Mouse (Mus musculus): Measurements from ENCODE around the gene Abi3bp.

DNA sequence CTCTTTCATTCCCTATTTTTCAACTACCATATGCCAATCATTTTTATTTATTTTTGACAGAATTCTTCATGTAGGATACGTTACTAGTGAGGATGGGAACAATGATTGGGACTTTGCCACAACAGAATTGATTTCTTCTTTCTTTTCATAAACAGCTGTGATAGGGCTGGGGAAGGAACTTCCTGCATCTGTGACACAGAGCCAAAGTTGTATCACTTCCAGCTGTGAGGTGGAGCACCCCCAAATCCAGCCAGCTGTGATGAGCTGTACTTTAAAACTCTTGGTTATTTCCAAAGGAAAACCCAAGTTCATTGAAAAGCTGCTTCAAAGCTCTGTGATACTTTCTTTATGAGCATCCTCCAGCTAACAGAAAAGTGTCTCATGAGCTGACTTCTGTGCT is 101.9 kb downstream of the Abi3bp start:
- TF ChIP-seq CTCF (IDR thresholded peaks at IDR 0.05; ENCODE audit: low read depth) (no peak), EP300 (IDR thresholded peaks at IDR 0.05; ENCODE audit: low read depth) (no peak)
